Mouse (Mus musculus) kidney, adult 2 months (tissue): ENCODE measurements at regions not wholly inside any gene's neighbourhood (a gene's known extent, or its start where the extent isn't known, plus 50 kb on each side); places are given as distances from the start of the nearest gene placed in this dataset.

ENCODE experiments used
- CTCF ChIP-seq: fragments of 200-500 bp; conservative IDR thresholded peaks from 2 replicates; pipeline ENCODE4 v1.5.1; 2011; ENCODE audit warnings: low read depth, mild to moderate bottlenecking, control low read depth, low read length, moderate library complexity, mixed read lengths; ENCODE audit not compliant: insufficient read depth, insufficient read length
- POLR2A ChIP-seq: fragments of 200-500 bp; IDR thresholded peaks from one replicate; pipeline ENCODE4 v1.6.1; 2011; ENCODE audit warnings: low read depth, low read length, control low read depth

DNA sequence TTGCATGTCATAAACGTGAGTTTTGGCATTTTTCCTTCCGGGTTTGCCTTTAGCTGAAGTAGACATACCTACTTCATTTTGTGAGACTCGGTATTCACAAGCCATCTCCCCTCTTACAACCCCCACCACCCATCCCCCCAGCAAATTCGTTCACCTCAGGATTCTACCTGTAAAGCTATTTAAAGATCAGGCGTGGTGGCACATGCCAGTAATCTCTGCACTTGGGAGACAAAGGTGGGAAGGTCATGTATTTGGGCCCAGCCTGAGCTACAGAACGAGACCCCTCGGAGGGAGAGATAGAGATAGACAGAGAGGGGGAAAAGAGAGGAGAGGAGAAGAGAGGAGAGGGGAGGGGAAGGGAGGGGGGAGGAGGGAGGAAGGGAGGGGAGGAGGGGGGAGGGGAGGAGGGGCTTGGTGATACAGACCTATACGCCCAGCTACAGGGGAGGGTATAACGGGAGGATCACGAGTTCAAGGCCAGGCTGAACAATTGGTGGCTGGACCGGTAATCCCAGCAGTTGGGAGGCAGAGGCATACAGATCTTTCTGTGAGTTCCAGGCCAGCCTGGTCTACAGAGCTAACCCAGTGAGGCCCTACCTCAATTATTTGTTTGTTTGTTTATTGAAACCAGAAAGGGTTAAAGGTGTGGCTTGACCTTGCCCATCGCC is 83.9 kb upstream of the Tbx3 start:
- no peak for TF ChIP-seq CTCF
- TF ChIP-seq POLR2A, result no peak
